Mouse (Mus musculus) cerebellum, postnatal 4 days (tissue): ENCODE measurements around the gene Rpl35a.
"Not testable (repeated sequence)": the region's sequence is repeated elsewhere in the genome, so short reads cannot be mapped to it uniquely, and the experiment has no call there.

ENCODE experiments used
- DNase-seq, 2 experiments: peaks; one replicate each; pipeline ENCODE4 v3.0.0; 2022; ENCODE audit warnings: low spot score in 2 of 2, mixed read lengths in 1 of 2

Rpl35a gene

DNA sequence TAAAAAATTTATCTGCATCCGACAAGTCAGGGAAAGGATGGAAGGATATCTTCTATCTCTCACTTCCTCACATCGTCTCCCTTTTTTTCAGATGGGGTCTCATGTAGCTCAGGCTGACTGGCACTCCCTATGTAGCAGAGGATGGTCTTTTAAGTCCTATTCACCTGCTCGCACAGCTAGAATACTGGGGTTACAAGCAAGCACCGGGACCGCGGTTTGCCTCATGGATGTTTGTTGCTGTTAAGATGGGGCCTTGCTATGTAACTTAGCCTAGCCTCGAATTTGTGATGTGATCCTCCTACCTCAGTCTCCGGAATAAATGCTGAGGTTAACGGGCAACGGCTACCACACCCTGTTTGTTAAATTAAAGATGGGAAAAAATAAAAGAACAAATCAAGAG, 598 bp upstream of the Rpl35a start:
- DNase-seq: peak in 1 of 2 experiments; percentile 10

DNA sequence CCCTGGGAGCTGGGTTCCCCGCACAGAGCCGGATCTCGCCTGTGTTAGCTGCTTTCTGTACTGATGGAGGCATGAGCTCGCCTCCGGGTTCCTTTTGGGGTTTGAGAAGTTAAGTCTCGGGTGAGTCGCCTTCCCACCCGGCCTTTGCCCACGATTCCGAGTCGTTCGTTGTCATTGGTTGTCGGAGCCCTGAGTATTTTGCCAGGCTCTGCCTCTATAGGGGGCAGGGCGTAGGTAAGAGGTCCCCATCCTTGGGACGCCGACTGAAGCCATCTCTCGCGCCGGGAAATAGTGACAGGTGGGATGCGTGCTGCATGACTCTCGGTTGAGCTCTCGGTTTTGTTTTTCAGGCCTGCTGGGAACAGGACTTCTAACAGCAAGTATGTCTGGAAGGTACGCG, 533 bp downstream of the Rpl35a start:
- no peak for DNase-seq

DNA sequence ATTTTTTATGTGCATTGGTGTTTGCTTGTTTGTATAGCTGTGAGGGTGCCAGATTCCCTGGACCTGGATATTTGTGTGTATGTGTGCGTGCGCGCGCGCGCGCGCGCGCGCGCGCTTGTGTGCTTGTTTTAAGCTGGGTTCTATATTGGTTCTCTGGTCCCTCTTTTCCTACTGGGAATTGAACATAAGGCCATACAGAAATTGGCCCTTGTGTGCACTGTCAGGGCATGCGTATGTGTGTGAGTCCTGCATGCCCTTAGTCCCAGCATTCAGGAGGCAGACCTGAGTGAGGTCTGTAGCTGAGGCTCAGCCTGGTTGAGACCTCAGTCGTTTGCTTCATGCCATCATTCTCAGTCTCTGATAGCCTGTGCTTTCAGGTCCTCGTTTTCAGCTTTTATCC, 1.8 kb downstream of the Rpl35a start:
- DNase-seq: no peak

DNA sequence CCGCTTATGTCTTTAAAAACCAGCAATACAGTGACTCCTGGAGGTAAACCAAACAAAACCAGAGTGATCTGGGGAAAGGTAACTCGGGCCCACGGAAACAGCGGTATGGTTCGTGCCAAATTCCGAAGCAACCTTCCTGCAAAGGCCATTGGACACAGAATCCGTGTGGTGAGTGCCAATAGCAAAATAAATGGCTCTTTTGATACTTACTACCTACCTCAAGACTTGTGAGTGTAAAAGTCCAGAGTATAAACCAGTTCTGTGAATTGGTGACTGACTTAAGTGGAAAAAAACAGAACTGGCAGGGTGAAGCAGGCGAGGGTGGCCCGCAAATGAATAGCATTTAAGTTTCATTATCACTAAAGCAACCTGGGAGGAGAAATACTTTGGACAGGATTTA, 2.4 kb downstream of the Rpl35a start:
- DNase-seq: not testable (repeated sequence)

DNA sequence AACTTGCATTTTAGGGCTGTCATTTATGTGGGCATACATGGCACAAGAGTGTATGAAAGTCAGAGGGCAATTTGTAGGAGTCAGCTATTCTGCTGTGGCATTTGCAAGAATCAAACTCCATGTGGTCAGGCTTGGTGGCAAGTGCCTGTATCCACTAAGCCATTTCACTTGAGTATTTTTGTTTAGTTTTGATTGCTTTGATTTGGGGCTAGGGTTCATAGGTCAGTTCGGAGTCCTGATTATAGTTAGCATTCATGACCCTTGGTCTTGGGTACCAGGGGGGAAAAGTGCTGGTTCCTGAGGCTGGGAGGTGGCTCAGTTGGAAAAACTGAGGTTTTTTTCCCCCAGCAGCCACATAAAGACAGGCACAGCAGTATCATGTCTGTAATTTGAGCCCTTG, 3.2 kb downstream of the Rpl35a start:
- no peak for DNase-seq

DNA sequence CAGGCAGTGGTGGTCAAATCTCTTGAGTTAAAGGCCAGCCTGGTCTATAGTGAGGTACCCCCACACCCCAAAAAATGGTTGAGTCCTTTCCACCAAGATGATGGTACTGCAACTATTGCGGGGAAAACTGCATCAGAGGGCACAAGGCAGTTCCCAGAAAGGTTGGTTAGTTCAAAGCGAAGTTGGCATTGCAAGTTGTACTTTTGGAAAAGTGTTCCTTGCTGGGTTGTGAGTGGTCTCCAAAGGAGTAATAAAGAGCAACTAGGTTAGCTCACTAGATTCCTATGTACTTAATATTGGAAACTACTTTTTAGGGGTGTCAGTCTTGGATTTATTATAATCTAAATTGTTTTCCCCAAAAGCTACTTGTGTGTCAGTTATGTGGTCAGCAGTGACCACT, 4.7 kb downstream of the Rpl35a start:
- no peak for DNase-seq

DNA sequence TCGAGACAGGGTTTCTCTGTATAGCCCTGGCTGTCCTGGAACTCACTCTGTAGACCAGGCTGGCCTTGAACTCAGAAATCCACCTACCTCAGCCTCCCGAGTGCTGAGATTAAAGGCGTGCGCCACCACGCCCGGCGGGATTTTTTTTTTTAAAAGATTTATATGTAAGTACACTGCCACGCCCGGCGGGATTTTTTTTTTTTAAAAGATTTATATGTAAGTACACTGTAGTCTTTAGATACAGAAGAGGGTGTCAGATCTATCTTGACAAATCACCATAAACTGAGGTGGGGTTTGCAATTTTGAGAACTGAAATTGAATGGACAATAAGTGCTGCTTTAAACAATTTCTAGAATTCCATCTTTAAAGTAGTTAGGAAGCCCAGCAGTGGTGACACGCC, 5.1 kb downstream of the Rpl35a start:
- no peak for DNase-seq

DNA sequence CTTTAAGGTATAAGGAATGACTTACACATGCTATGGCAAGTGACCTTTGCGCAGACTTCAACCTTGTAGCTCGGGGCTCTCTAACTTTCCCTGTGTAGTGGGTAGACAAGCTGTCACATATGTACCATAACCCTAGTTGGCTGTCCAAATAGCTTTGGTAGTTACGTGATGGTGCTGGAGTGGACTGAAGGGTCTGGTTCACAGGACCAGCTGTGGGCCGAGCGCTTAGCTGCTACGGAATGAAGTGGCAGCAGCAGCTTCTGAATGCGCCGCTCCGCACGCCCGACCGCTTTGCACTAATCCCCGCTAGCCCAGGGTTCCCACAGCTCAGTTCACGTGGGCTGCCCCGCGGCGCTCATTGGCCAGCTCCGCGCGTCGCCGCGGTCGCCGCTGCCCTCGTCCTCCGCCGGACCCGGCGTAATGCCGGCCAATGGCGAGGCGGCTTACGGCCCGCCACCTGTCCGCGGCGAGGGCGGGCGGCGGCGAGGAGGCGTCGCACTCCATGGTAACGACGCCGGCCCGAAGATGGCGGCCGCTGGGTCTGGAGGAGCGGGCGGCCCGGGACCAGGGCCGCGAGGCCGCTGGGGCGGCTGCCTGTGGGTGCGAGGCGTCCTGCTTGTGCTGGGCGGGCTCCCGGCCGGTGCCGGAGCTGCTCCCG, 5.9 kb downstream of the Rpl35a start, which contains the start of gene Lmln:
Lmln (plus strand) TSS at position 498 of the 658 bp plus-strand sequence.
- DNase-seq: peak; percentile 76 to 90

DNA sequence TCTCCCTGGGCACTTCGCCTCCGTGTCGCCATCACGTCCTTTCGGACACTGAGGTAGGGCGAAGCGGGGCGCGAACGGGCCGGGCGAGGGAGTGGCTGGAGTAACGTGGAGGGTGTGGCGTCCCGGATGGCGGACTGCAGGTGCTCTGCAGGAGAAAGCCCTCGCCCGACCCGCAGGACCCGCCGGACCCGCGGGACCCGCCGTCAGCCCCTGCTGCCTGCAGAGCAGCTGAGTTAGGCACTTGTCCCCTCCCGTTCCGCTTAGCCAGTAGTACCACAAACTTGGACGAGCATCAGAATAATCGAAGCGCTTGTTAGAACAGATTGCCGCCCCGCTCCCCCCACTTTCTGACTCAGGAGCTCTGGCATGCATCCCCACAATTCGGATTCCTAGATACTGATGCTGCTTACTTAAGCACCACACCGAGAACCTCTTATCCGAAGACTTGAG, 6.5 kb downstream of the Rpl35a start:
- DNase-seq: no peak

DNA sequence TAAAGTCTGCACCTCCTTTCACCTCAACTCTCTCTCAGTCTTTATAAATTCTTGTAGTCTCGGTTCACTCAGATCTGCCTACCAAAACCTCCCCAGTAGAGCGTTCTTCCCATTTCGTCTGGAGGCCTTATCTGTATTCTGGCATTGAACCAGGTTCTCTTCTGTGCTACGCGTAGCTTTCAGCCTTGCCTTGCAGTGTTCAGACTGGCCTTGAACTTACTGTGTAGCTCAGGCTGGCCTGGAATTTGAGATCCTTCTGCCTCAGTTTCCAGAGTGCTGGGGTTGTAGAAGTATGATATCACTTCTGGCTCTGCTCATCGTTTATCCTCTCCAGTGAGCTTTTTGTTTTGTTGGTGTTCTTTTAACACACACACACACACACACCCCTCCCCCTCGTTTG, 7.0 kb downstream of the Rpl35a start:
- DNase-seq: no peak

DNA sequence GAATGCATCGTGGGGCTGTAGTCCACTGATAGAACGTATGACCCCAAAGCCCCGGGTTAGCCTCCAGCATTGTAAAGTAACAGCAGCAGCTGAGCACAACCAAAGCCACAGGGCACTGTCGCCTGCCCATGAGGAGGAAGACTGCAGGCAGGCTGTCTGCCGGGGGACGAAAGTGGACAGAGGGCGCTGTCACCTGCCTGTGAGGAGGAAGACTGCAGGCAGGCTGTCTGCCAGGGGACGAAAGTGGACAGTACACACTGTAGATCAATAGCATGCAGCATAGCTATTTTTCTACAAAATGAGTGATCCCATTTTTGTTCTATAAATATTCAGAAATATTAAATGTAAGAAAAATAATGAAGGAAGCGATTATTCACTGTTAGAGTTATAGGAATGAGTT, 8.4 kb downstream of the Rpl35a start:
- no peak for DNase-seq

DNA sequence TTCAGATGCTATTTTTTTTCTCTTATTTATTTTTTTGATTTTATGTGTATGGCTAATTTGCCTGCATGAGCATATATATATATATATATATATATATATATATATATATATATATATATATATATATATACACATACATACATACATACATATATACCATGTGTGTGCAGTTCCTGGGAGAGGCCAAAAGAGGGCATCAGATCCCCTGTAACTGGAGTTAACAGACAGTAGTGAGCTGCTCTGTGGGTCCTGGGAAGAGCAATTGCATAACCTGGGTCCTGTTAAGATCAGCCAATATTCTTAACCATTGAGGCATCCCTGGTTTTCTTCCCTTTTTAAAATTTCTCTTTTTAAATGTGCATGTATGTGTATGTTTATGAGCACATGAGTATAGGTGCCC, 14.7 kb downstream of the Rpl35a start:
- DNase-seq: no peak

DNA sequence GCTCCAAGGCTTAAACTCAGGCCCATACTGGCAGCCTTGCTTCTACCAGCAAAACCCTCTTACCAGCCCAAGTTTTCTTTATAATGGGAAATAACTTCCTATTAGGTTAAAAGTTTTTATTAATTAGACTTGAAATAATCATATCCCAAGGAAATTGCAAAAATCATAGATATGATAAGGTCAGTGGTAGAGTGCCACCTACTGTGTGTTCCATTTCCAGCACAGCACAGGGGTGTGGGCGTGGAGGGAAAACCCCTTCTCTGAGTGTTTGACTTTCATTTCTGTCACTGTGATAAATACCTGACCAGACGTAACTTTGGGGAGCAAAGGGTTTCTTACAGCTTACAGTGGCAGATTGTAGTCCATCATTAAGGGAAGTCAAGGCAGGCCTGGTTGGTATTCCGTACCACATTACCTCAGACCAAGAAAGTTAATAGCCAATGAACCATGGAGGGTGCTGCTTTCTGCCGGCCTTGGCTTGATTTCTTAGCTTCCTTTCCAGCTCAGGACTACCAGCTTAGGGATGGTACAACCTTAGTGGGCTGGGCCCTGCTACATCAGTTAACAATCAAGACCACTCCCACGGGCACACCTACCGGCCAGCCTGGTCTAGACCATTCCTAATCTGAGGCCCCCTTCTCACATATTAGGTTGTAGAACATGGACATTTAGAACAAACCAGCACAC, 16.8 kb downstream of the Rpl35a start:
- DNase-seq: no peak

DNA sequence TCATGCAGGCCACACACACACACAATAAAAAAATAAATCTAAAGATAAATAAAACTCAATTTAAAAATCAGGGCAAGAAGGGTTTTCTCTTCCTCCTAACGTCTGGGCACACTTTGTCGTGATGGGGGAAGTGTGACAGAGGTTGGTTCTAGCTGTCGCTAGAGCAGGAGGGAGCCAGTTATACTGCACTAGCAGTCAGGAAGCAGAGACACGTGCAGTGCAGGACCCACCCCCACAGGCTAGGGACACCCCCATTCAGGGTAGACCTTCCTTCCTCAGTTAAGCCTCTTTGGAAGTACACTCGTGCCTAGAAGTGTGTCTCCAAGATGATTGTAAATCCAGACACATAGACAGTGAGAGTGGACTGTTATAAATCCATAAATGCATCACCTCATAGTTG, 18.7 kb downstream of the Rpl35a start:
- DNase-seq: no peak

DNA sequence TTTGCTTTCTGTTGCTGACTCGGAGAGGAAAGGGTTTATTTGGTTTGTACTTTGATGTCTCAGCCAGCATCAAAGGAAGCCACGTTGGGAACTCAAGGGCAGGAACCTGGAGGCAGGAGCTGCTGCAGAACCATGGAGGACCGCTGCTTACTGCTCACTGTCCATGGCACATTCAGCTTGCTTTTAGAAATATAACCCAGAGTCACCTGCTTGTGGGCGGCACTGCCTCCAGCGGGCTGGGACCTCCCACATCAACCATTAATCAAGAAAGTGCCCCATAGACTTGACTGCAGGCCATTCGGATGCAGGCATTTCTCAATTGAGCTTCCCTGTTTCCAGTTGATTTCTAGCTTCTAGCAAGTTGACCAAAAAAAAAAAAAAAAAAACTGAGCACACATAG, 19.8 kb downstream of the Rpl35a start:
- no peak for DNase-seq

DNA sequence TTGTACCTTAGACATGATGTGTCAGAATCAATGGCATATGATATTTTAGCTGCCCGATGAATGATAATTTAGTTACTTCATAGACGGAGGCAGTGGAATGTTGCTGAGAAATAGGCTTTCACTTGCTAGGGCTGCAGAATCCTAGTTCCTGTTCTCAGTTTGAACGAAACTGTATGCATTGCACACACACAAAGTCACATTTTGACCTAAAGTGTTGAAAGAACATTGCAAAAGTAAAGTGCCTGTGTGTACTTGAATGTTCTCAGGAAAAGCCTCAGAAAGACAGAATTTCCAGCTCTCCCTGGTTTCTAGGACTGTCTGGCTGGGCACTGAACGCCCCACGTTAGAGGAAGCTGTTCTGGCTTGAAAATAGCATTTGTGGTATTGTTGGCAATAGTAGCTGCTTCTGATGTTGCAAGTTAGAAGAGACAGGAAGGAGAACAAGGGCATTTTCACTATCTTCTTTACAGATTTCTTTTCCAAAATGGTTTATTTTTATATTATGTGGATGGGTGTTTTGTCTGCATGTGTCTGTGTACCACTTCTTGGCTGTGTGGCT, 20.9 kb downstream of the Rpl35a start:
- DNase-seq: no peak

DNA sequence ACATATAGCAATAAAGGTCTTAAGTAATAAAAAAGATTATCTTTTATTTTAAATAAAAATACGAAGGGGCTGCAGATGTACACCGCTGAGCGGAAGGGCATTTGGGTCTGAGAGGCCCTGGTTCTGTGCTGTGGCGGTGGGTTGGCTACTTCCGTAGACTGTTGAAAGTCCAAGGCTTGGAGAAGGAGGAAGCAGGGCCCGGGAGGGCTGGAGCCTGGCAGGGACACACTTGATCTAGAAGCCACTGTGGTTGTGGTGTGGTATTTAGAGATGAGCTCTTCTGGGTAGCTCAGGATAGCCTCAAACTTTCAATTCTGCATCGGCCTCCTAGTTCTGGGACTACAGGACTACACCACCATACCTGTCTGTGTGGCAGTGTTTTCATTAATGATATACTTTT, 23.8 kb downstream of the Rpl35a start:
- no peak for DNase-seq

DNA sequence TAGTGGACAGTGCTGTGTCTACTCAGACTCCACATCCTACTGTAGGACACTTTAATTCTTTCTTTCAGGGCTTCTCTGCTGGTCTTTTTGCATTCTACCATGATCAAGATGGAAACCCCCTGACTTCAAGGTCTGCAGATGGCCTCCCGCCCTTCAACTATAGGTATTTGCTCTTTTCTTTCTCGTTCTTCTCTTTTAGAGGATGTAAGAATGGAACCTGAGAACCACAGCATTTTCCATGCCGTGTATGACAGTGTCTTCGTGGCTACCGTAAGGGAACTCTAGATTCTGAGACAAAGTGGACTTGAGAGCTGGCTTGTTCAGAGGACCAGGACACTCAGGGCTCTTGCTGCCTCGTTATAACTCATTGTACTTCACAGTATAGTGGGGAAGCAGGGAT, 26.7 kb downstream of the Rpl35a start:
- no peak for DNase-seq

DNA sequence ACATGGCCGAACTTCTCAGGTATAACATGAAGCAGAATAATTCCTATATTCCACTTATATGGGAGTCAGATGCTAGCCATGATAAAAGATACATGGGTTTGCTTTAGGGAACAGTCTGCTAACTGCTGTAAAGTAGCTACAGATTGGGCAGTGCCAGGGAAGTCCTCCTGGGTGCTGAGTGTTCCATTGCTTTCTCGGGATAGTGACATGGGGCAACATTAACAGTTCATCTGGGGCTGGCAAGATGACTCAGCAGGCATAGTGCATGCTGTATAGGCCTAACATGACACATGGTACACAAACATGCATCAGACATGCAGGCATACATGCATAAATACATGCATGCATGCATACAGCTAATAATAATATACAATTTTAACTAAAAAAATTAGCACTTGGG, 27.7 kb downstream of the Rpl35a start:
- no peak for DNase-seq

DNA sequence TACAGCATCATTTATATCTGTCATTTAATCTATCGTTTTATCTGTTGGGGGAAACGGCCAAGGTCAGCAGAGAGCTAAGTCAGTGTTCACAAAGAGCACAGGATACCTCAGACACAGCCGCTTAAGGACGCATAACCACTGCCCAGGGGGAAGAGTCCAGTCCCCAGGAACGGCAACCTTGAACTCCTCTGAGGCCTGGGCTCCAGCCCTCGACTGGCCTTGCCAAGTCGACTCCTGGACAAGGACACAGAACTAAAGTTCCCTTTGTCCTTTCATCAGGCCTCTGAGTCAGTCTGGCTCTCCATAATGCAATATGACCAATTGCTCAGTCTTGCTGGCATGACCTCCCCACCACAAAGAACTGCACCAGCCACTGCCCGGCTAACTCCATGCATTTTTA, 29.4 kb downstream of the Rpl35a start:
- no peak for DNase-seq
